Mouse (Mus musculus) heart, adult 11 months (tissue): ENCODE data around the gene Tbc1d8.

ENCODE experiments used
- DNase-seq: peaks from one replicate; pipeline ENCODE4 v3.0.0; 2022

Gene Tbc1d8

DNA sequence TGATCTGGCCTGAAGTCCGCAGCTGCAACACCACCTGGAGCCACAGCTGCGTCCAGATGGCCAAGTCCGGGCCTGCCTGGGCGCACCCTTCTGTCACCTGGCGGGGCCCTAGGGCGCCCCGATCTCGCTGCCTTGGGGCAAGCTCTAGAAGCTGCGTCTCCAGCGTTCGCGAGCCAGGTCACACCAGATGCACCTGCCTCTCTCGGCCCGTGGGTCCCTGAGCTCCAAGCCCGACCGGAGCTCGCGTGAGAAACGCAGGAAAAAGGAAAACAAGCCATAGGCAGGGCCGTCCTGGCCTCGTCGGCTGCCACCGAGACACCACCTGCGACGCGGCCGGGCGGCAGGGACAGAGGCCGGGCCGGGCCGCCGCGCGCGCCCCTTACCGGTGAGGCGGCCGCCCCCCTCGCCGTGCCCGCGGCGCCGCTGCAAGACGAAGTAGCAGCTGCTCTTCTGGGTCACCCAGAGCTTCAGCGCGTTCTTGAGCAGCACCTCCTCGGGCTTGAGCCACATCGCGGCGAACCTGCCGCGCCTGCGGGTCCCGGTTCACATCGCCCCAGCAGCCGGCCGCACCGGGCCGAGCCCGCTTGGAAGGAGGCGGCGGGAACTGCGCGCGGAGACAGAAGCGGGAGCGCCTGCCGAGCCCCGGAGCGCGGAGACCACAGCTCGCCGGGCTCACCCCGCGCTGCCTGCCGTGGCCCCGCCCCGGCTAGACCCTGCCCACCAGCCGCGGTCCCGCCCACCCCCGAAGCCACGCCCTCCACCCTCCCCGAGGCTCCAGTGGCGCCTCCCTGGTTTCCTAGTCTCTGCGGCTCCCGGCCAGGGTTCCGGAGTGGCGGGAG, at the start of gene Tbc1d8:
Tbc1d8 (minus strand) TSS at position 699 of the 839 bp plus-strand sequence.
- peak; percentile 99 for DNase-seq

DNA sequence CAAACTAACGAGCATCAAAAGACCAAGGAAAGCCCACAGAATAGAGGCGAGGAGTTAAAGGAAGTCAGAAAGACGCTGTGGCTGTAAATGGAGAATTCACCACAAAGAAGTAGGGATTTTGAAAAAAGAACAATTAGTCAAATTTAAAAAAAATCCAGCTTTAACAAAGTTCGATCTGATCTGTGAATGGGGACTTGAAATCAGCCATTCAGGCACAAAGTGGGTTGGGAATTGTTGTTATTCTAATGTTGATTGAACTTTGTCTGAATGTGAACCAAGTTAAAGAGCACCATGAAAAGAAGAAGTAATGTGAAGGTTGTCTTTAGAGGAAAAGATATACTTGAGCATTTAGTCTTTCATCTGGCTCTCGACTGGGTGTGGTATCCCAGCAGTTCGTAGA, 49.8 kb upstream of the Tbc1d8 start:
- DNase-seq: no peak

DNA sequence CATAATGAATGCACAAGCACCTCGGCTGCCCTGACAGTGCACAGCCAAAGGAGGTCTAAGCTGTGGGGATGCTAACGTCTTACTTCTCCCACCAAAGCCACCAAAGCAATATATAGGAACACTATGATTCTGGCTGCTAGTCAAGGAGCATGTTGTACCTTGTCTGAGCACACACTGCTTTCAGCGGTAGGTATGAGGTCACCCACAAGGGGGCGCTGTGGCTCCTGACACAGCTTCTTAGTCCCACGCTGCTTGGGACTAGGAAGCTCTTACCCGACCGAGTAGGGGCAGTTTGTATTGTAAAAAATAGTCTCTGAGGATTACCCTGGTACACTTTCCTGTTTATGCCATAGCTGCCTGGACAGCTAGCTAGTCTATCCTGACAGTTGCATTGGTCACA, 48.9 kb upstream of the Tbc1d8 start:
- DNase-seq: peak; percentile 91

DNA sequence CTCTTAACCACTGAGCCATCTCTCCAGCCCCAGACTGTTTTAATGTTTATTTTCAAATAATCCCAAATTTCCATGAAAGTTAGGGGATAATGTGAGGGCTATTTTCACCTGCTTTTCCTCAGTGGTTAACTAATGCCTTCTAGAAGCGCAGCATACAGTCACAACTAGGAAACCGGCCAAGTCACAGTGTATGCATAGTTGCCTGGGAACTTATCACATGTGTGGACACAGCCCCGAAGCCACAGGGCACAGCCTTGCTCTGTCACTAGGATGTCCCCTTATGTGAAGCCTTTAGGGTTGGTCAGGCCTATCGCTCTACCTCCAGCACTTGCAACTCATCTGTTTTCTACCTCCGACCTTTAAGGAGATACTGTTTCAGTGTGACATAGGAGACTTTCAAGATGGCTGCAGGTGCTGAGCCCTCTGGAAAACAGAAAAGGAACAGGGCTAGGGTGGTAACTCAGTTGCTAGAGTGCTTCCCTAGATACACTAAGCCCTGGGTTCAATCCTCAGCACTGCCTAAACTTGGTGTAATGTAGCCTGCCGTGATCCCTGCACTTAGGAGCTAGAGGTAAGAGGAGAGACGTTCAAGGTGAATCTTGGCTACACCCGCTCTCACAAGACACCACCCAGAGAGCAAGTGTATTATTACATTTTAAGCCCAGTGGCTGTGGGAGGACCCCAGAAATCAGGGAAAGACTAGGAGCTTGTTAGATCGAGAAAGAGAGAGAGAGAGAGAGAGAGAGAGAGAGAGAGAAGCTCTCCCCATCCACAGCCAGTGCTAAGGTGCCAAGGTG, 48.0 kb upstream of the Tbc1d8 start:
- DNase-seq: peak; percentile 80

DNA sequence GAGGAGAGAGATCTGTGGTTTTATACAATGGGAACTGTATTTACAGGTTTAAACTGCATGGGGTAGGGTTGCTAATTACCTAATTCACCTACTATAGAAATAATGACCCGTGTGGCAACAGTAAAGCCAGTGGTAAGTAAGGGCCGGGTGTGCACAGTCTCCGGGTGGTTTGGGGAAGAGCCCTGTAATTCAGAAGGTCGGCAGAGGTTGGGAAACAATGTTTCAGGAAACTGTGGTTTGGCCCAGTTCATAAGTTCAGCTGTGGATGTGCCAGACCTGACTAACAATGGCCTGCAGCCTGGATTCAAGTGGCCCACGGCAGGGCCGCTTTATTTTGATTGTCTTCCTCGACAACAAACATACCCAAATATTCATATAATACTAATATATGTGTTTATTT, 47.2 kb upstream of the Tbc1d8 start:
- peak; percentile 93 for DNase-seq

DNA sequence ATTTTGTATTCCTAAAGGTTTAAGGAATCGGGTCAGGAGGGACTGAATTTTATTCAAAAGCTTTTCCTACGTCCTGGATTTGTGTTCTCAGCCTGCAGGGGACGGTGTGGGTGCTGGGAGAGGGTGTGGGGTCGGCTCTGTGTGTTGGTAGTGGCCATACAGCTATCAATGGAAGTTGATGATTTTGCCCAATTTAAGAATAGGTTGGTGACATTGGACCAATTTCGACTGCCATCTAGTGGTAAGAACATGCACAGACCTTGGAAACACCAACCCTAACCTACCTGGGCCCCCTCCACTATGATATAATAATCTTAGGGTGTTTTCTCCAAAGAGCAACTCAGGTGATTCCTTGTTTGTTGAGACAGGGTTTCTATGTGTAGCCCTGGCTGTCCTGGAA, 44.0 kb upstream of the Tbc1d8 start:
- no peak for DNase-seq

DNA sequence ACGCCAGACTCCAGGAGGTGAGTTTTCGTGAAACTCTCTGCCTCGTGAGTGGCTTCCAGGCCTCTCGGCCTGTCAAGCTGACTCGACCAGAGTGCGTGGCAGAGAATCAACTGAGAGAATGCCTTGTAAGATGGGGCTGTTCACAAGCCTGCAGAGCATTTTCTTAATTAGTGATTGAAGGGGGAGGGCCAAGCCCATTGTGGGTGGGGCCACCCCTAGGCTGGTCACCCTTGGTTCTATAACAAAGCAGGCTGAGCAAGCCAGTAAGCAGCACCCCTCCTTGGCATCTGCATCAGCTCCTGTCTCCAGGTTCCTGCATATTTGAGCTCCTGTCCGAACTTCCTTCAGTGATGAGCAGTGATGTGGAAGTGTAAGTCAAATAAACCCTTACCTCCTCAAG, 42.8 kb upstream of the Tbc1d8 start:
- no peak for DNase-seq

DNA sequence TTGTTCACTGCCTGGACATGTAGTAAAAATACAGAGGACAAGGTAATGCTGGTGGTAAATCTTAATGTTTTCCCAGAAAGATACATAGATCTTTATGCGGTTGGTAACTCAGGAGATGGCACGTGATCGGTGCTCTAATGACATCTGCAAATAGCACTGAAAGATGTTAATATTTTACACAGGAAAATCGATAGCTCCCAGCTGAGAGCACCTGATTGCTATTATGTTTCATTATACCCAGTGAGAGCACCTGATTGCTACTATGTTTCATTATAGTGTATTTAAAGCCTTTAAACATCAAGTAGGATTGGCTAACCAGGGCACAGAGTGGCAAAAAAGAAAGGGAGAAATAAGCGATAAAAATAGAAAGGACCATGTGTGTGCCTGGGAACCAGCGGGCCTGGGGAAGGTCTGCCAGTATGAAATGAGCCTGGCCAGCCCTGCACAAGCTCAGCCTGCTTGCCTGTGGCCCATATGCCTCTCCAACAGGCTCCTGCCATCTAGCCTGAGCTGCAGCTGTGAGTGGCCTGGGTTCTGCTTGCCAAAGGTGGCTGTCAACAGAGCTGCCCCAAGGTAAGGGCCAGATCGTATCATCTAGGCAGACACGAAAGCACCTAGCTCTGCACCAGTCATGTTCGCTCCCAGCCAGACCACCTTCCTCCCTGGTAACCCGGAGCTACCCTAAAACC, 36.9 kb upstream of the Tbc1d8 start:
- no peak for DNase-seq

DNA sequence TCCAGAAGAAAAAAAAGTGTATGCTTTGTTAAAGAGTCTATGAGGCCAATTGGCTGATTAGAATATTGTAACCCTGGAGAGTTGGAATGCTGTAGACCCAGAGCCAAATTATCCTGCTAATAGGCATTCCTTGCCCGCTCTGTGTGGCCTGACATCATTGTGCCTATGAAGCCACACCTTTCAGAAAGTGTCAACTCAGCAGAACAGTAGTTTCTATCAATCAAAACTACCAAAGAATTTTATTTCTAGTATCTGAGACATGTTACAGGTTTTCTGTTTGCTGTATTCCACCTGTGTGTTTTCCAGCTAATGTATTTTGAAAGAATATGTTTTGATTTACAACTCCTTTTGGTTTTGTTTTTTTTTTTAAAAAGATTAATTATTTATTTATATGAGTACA, 33.6 kb upstream of the Tbc1d8 start:
- no peak for DNase-seq

DNA sequence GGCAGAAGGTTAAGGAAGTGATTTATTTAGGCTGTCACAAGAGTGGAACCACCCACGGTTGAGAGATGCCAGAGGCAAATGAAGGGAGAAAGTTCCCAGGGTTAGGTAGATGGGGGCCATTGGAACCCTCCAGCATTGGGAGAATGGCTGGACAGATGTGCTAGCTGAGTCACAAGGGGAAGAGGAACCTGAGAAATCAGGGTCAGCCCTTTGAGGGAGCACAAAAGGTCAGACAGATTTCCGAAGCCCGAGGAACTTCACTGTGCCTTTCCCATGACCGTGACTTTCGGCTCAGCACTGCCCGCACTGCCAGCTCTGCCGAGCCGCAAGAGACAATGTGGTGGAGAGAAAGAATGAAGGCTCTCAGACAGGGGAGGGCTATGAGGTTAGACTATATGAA, 33.2 kb upstream of the Tbc1d8 start:
- DNase-seq: no peak

DNA sequence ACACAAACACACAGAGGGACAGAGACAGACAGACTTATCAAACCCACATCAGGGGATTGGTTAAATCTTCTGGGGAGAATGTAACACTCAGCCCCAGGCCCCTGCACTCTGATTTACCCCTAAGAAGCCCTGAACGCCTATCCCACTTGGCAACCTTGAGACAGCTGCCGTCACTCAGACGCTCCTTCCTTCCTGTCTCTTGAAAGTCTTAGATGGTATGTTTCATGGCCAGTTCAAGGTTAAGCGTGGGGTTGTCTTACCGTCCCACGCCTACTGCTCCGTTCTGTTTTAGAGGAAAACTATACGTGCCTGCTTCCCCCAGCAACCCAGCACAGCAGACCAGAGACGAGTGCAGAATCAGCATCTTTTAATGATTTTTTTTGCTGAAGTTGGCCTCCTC, 27.0 kb upstream of the Tbc1d8 start:
- no peak for DNase-seq

DNA sequence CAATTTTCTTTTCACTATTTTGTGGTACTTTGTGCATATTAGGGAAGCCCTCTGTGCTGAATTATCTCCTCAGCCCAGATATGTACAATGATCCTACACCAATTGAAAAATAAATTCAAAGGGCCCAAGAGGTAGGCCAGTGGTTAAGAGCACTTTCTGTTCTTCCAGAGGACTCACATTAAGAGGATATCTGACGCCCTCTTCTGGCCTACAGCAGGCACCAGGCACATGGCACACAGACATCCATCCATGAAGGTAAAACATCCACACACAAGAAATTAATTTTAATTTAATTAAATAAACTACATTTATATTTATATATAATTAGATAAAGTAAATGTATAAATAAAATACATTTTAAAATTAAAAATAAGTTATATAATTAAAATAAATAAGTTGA, 25.7 kb upstream of the Tbc1d8 start:
- DNase-seq: no peak

DNA sequence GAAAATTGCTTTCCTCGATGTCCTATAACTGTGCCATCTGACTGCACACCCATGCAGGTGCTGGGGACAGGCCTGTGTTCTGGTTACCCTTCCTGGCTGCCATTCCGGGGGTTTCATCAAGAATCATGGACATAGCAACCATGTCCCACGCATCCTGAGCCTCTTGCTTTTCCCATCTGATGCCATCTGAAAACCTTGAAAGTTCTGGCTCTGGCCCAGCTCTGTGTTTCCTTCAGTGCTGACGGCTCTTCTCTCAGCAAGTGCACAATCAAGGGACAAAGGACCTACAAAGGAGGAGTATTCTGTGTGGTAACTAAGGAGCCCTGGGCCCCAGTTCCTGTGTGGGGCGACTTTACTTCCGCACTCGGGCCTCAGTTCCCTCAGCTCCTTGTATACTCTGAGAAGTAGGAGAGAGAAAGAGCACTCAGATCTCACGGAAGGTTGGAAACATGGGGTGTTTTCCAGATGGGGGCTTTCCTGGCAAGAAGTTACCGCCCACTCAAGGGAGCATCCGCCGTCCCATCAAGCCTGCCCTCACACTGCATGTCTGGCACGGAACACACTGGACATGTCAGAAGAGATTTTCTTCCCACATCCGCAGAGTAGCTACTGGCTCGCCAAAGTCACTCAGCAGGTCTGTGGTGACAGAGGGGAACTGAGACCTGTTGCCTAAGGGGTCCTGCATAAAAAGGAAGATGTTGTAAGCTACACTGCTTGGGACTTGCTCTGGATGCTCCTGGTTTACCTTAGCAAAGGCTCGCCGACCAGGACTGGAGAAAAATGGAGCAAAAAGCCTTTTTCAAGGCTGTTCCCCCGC, 24.5 kb upstream of the Tbc1d8 start:
- peak; percentile 93 for DNase-seq

DNA sequence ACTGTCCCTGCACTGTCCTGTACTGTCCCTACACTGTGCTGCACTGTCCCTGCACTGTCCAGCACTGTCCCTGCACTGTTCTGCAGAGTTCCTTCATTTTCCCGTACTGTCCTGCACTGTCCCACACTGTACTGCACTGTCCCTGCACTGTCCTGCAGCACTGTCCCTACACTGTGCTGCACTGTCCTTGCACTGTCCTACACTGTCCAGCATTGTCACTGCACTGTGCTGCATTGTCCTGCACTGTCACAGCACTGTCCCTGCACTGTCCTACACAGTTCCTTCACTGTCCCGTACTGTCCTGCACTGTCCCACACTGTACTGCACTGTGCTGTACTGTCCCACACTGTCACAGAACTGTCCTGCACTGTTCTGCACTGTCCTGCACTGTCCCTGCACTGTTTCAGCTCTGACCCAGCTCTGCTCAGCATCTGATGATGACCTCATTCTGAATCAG, 21.0 kb upstream of the Tbc1d8 start:
- DNase-seq: no peak

DNA sequence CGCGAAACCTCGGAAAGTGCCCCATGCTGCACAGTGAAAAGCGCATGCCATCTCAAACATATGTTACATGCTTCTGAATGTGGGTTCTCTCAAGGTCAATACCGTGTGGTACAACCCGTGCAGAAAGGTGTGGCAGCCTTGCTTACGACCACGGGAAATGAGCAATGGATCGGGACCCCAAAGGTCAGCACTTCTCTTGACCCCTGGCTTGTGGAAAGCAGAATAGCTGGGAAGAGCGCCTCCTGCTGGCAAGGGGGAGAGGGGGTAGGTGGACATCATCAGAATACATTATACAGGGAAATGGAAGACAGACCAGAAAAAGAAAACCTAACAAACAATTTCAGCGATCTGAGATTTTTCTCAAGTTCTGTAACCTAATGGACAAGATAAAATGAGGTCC, 19.2 kb upstream of the Tbc1d8 start:
- no peak for DNase-seq

DNA sequence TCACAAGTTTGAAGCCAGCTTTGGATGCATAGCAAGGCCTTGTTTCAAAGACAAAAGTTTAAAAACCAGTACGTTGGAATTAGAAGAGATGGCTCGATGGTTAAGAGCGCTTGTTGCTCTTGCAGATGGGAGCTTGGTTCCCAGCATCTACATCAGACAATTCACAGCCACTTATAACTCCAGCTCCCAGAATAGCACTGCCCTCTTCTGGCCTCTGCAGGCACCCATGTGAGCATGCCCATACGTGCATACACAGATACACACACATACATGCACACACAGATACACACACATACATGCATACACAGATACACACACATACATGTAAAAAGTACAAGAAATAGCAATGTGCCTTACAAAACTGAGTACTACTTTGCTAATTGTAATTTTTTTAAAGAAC, 18.4 kb upstream of the Tbc1d8 start:
- no peak for DNase-seq

DNA sequence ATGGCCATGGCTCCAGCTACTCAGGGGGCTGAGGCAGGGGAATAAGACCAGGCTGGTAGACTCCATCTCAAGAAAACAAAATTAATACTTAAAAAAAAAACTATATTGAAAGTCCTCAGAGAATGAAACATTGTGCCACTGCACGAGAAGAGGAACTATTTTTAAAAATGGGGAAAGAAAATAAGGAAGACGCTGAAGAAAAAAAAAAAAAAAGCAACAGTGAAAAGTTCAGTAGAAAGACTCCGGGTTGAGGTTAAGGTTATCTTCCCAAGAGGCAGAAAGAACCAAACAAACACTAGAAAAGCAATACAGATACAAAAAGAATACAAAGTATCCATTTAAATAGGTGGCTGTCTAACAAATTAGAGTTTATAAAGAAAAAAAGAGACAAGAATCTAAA, 15.1 kb upstream of the Tbc1d8 start:
- no peak for DNase-seq

DNA sequence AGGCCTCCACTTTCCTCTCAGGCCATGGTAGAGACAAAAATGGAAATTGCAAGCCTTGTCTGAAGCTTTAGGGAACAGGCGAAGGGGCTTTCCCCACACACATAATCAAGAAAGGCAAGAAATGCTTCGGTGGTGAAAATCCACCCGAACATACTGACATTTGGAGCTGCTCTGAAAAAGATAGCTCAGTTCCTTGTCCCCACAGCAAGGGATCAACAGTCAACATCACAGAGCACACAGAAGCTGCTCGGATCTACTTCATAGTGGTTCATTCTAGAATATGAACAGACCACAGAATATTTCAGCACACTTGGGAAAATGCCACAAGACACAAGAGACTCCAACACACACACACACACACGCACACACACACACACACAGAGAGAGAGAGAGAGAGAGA, 14.6 kb upstream of the Tbc1d8 start:
- peak; percentile 86 for DNase-seq

DNA sequence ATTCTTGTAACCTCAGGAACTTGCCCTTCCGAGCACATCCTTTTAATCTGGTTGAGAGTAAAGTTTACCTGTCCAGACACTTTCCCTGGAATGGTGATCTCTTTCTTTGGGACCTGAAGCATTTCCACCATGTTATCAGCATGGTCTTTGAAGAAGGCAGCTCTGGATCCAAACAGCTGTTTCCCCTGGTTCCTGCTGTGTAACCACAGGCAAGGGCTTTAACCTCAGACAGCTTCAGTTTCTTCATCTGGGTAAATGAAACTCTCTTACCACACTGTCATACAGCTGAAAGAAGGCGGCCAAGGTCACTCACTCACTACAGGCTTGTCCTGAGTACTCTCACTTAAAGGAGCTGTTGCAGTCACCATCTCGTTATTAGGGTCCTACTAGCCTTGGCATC, 8.8 kb upstream of the Tbc1d8 start:
- DNase-seq: no peak

DNA sequence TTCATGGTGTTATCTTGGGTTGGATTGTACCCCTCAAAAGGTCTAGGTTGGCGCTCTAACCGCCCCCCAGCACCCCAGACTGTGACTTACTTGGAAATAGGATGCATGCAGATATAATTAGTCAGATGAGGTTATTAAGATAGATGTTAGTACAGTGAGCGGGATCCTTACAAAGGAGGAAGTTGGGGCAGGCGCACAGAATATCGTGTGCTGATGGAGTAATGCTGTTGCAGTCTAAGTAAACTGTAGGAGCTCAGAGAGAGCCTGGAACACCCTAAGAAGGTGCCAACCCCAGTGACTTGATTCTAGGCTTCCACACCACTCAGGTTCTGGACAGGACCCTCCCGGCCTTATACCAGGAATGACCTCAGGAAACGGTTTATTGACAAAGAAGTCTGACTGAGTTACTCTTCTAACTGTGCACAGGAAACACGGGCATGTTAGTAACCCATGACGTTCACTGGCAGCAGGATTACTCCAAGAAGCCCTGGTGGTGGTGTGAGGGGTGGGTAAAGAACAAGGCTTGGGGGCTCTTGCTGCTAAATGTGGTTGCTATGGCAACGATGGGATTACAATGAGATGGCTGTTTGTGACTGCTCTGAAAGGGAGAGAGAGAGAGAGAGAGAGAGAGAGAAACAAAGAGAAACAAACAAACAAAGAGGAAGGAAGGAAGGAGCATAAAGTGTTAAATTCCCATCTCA, 3.7 kb upstream of the Tbc1d8 start:
- no peak for DNase-seq

DNA sequence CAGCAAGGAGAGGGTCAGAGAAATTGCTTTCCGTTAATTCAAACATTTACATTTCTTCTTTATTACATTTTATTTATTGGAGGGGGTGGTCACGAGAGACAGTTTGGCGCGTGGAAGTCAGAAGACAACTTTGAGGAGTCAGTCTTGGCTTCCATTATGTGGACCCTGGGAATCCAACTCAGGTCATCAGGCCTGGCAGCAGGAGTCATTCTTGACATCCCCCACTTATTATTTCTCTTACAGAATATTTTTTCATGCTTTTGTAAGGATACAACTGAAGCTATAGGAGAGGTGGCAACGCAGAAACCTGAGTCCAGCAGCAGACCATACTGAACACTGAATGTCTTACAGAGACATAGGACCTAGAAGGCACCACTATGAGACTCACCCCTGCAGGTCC, 699 bp upstream of the Tbc1d8 start:
- peak; percentile 91 for DNase-seq

DNA sequence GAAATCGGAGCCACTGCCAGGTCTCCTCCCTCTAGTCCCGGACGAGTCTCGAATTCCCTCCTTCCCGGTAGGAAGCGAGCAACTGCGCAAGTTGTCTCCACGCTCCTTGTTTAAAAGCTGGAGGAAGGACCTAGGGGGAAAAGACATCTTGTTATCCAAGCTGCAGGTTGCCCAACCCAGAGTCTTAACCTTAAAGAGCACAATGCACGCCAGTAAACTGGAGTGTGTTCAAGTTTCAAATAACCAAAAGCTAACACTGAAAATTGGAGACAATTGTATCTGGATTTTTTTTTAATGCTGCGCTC, 293 bp upstream of the Tbc1d8 start:
- DNase-seq: no peak
